In the genomic region with DNA sequence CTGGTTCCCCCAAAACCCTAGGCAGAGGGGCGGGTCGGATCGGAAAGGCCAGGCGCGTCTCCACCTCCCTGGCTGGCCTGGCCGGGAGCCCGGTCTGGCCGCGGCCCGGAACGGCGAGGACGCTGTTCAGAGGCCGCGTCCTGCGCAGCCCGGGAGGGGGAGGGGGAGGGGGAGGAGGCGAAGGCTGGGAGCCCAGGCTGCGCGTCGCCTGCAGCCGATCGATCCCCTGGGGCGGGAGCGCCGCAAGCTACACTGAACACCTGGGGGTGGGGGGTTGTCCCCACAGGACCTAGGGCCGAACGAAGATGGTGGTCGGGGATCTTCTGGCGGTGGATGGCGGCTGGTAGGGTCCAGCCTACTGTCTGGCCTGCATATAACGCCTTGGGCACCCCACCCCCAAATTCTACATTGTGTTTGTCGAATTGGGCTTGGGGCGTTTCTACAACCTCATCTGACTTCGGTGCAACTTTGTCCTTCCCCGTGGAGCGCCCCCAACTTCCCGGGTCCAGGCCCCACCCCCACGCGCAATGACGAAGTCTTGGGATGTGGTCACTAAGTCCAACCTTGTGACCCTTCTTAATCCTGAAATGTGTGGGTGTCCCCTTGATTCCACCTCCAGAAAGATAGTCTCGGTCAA, we compare ENCODE assay signal across 9 mouse cellular contexts. TPM values are rescaled to one million over a fixed set of nuclear protein-coding genes. Genes with fewer than 3 reads are reported as not detected.
A peak's percentile ranks its signal among the peaks of the same experiment; 100 is the strongest.
DNase-seq lines count a peak whose midpoint lies in the region; ATAC-seq and TF ChIP-seq lines count a peak whose summit lies in the region.
"Had no signal": no experiment of that assay in that cellular context is flagged by ENCODE, and none has a peak within 500 bp of the region (broad histone marks: within the 10 kb centered on the region; RNA-seq: fewer than 3 reads in every experiment).

No protein-coding gene starts in this region.

- peaks cover 19% of the 10 kb centered on the region for H3K27me3 ChIP-seq in intestine, embryonic 16.5 days (replicated peaks; ENCODE audit: control insufficient read depth, insufficient read depth, low read length)
- peaks cover 43% of the 10 kb centered on the region for H3K27me3 ChIP-seq in liver, postnatal 0 days (ENCODE audit: insufficient read depth, low read length)

- peak overlapping the region; percentile 31; the same call in 1 of the 2 replicates for H3K9ac ChIP-seq in ES-E14 (ENCODE audit: insufficient read depth, low read depth, low read length, poor library complexity, severe bottlenecking)
- H3K9ac ChIP-seq in intestine, embryonic 16.5 days (ENCODE audit: low read depth, low read length), result peak overlapping the region; percentile 79
- peak overlapping the region; percentile 67 for H3K9ac ChIP-seq in liver, postnatal 0 days (replicated peaks)

- no peak overlapping the region for H3K27ac ChIP-seq in ES-E14 (ENCODE audit: insufficient read depth, low read depth, low read length, poor library complexity, severe bottlenecking)
- peak overlapping the region; percentile 64 for H3K27ac ChIP-seq in intestine, embryonic 16.5 days (ENCODE audit: low read length)
- peak overlapping the region; percentile 85 for H3K27ac ChIP-seq in liver, postnatal 0 days (ENCODE audit: low read depth)
- H3K27ac ChIP-seq in olfactory bulb, adult 2 months (ENCODE audit: insufficient read depth, low read depth, low read length), result no peak overlapping the region

- DNase-seq in 3134 (ENCODE audit: extremely low read depth, insufficient read length, low spot score) (peak; percentile 78), ES-E14 (ENCODE audit: low read depth, low spot score) (no peak)
- DNase-seq in cerebellum, postnatal 36 days, result peak; percentile 55 to 69
- DNase-seq in gastrocnemius, postnatal 4 days (ENCODE audit: low spot score in 2 of 2), result peak; percentile 59 to 65
- peak; percentile 89 for DNase-seq in liver, postnatal 0 days
- no peak for DNase-seq in frontal cortex, adult 2 months (ENCODE audit: extremely low spot score in 1 of 2, low spot score in 1 of 2)

- H3K4me1 ChIP-seq in ES-E14 (ENCODE audit: control insufficient read depth in 2 of 2, insufficient read depth in 2 of 2, low read length in 2 of 2, poor library complexity in 1 of 2), result peaks cover 0 to 4% of the 10 kb centered on the region in 2 experiments; a peak in 1 of 4 replicates
- peaks cover 61% of the 10 kb centered on the region for H3K4me1 ChIP-seq in intestine, embryonic 16.5 days (ENCODE audit: control insufficient read depth, insufficient read depth, low read length)
- peaks cover 49% of the 10 kb centered on the region for H3K4me1 ChIP-seq in liver, postnatal 0 days (ENCODE audit: insufficient read depth)
- H3K4me1 ChIP-seq in olfactory bulb, adult 2 months (ENCODE audit: control insufficient read depth, insufficient read depth, low read length), result peaks cover 38% of the 10 kb centered on the region

- no peak for TF ChIP-seq POLR2A in olfactory bulb, adult 2 months (IDR thresholded peaks at IDR 0.05; ENCODE audit: insufficient read depth, low read depth, low read length)

- TF ChIP-seq CTCF in liver, postnatal 0 days (IDR thresholded peaks at IDR 0.05; ENCODE audit: low read depth), result no peak
- no peak for TF ChIP-seq CTCF in olfactory bulb, adult 2 months (IDR thresholded peaks at IDR 0.05; ENCODE audit: insufficient read depth, low read depth, low read length)

- ATAC-seq in intestine, embryonic 16.5 days, result peak; percentile 57
- ATAC-seq in liver, postnatal 0 days, result peak; percentile 74

- peak overlapping the region; percentile 48 to 61 for H3K4me3 ChIP-seq in ES-E14 (ENCODE audit: insufficient read depth in 1 of 2, low read depth in 1 of 2, low read length in 2 of 2, poor library complexity in 1 of 2, severe bottlenecking in 1 of 2)
- peak overlapping the region; percentile 61 for H3K4me3 ChIP-seq in intestine, embryonic 16.5 days (ENCODE audit: low read length)
- H3K4me3 ChIP-seq in liver, postnatal 0 days (ENCODE audit: low read depth, low read length), result peak overlapping the region; percentile 58
- H3K4me3 ChIP-seq in olfactory bulb, adult 2 months (ENCODE audit: insufficient read depth, low read depth, low read length), result peak overlapping the region; percentile 50
- H3K4me3 ChIP-seq: erythroblast, embryonic 14.5 days had no signal

- TF ChIP-seq EP300 in liver, postnatal 0 days (IDR thresholded peaks at IDR 0.05; ENCODE audit: low read depth), result no peak

- no peaks in the 10 kb centered on the region for H3K9me3 ChIP-seq in ES-E14 (ENCODE audit: control insufficient read depth, insufficient read depth, low read depth, low read length)
- no peaks in the 10 kb centered on the region for H3K9me3 ChIP-seq in intestine, embryonic 16.5 days (ENCODE audit: control insufficient read depth, low read length)
- H3K9me3 ChIP-seq in liver, postnatal 0 days (ENCODE audit: low read length), result no peaks in the 10 kb centered on the region

- 1% methylated on average over 40 of the region's 42 CpGs for WGBS in intestine, embryonic 16.5 days
- WGBS in liver, postnatal 0 days (ENCODE audit: insufficient replicate concordance), result under 1% methylated on average over 41 of the region's 42 CpGs
- 2% methylated on average over 41 of the region's 42 CpGs for WGBS in olfactory bulb, adult 2 months

- in situ Hi-C loops in ES-E14 (cut with MboI; ENCODE audit: low sequenced_read_pairs in 2 of 2, unreplicated experiment in 2 of 2), result loop anchor here in 1 of 2 experiments (25.0 kb wide), 1 partner anchor 1146 kb away; the partner anchor contains the start of gene Bahcc1

- peak overlapping the region; percentile 94 for H3K4me2 ChIP-seq in intestine, embryonic 16.5 days (ENCODE audit: low read depth, low read length)
- peak overlapping the region; percentile 93 for H3K4me2 ChIP-seq in liver, postnatal 0 days (ENCODE audit: low read depth, low read length)

- H3K36me3 ChIP-seq in ES-E14 (ENCODE audit: control insufficient read depth, insufficient read depth, low read length, poor library complexity, severe bottlenecking), result no peaks in the 10 kb centered on the region
- H3K36me3 ChIP-seq in intestine, embryonic 16.5 days (ENCODE audit: control insufficient read depth, insufficient read depth, low read length), result no peaks in the 10 kb centered on the region
- no peaks in the 10 kb centered on the region for H3K36me3 ChIP-seq in liver, postnatal 0 days (replicated peaks; ENCODE audit: insufficient read depth, low read length)

TF ChIP-seq in ES-E14, 5 proteins besides CTCF, POLR2A, EP300 and RAD21:
- TF ChIP-seq HCFC1 (IDR thresholded peaks at IDR 0.05; ENCODE audit: borderline replicate concordance, insufficient read depth, low read length), result no peak
- TF ChIP-seq MAFK (IDR thresholded peaks at IDR 0.05; ENCODE audit: insufficient read depth, low read depth, low read length), result no peak
- no peak for TF ChIP-seq CHD2 (IDR thresholded peaks at IDR 0.05; ENCODE audit: low read depth, low read length)
- no peak for TF ChIP-seq ZC3H11A (IDR thresholded peaks at IDR 0.05; ENCODE audit: borderline replicate concordance, low read depth, low read length)
- no peak for TF ChIP-seq ZNF384 (IDR thresholded peaks at IDR 0.05; ENCODE audit: low read depth, low read length)

RNA-seq across cellular contexts. Expression of gene Cbx4, which starts 5.1 kb away (rescaled TPM):
- 0.90 and 1.8 TPM in 2 replicates for total RNA-seq in ES-E14 (2012; rRNA removed)
- 10 to 100 TPM; 10.4 to 10.7 TPM for total RNA-seq in gastrocnemius, postnatal 4 days (2021)
- 9.3 and 10.0 TPM in 2 replicates for polyA plus RNA-seq in intestine, embryonic 16.5 days (2015; fragmentation: Nextera tagmentation; extraction: Ambion mirVana)
- polyA plus RNA-seq in liver, postnatal 0 days (2015; fragmentation: Nextera tagmentation; extraction: Ambion mirVana), result 2.8 and 4.7 TPM in 2 replicates
- polyA plus RNA-seq in olfactory bulb, adult 2 months (2012; ENCODE audit: insufficient read depth, insufficient read length, low replicate concordance, missing spikeins), result not detected in 2 replicates
- polyA plus RNA-seq in frontal cortex, adult 2 months (2012; rRNA removed), result 45.4 and 46.4 TPM in 2 replicates

RNA-seq across cellular contexts. Expression of gene Cbx8, which starts 50.3 kb away (rescaled TPM):
- 1.1 and 1.2 TPM in 2 replicates for total RNA-seq in ES-E14 (2012; rRNA removed)
- 1 to 10 TPM; 4.6 to 5.3 TPM for total RNA-seq in gastrocnemius, postnatal 4 days (2021)
- 8.1 and 8.5 TPM in 2 replicates for polyA plus RNA-seq in intestine, embryonic 16.5 days (2015; fragmentation: Nextera tagmentation; extraction: Ambion mirVana)
- 3.1 and 3.9 TPM in 2 replicates for polyA plus RNA-seq in liver, postnatal 0 days (2015; fragmentation: Nextera tagmentation; extraction: Ambion mirVana)
- not detected in 2 replicates for polyA plus RNA-seq in olfactory bulb, adult 2 months (2012; ENCODE audit: insufficient read depth, insufficient read length, low replicate concordance, missing spikeins)
- polyA plus RNA-seq in frontal cortex, adult 2 months (2012; rRNA removed), result 6.9 and 7.6 TPM in 2 replicates

Comparison
In these comparisons a context has a peak if more than half of its experiments do, and no peak if none do; other contexts are left out.
1. DNase-seq: peak in 3134 (single experiment), cerebellum, postnatal 36 days (2 of 2), gastrocnemius, postnatal 4 days (2 of 2) and liver, postnatal 0 days (single experiment); none in ES-E14 (single experiment) and frontal cortex, adult 2 months (0 of 2).
2. H3K27ac ChIP-seq: peak in intestine, embryonic 16.5 days (single experiment) and liver, postnatal 0 days (single experiment); none in ES-E14 (single experiment) and olfactory bulb, adult 2 months (single experiment).
3. Peak in every context shown above with its lines, with median percentiles within 50 percentile points of each other: H3K4me3 ChIP-seq and H3K9ac ChIP-seq.